ENCODE assay signal across 22 mouse cellular contexts in genomic region chr3:138119444-138120105, GRCm38 (mm10). TPM values are rescaled to one million over a fixed set of nuclear protein-coding genes. Genes with fewer than 3 reads are reported as not detected.
DNase-seq lines count a peak whose midpoint lies in the region; ATAC-seq and TF ChIP-seq lines count a peak whose summit lies in the region.
"Had no signal": no experiment of that assay in that cellular context is flagged by ENCODE, and none has a peak within 500 bp of the region (broad histone marks: within the 10 kb centered on the region; RNA-seq: fewer than 3 reads in every experiment).

No protein-coding gene starts in this region.

- H3ac ChIP-seq in myocyte (ENCODE audit: control insufficient read depth, insufficient read length): no peak overlapping the region

- peak; percentile 15; the same call in 1 of the 2 replicates for TF ChIP-seq CTCF in gastrocnemius, adult 2 months (IDR thresholded peaks at IDR 0.05)

- no peaks in the 10 kb centered on the region for H3K36me3 ChIP-seq in limb, embryonic 13.5 days
- H3K36me3 ChIP-seq in limb, embryonic 10.5 days: no peaks in the 10 kb centered on the region
- no peaks in the 10 kb centered on the region for H3K36me3 ChIP-seq in heart, embryonic 14.5 days (ENCODE audit: control insufficient read depth, insufficient read depth, low read length)
- H3K36me3 ChIP-seq in myocyte (ENCODE audit: control insufficient read depth, insufficient read depth): no peaks in the 10 kb centered on the region
- no peaks in the 10 kb centered on the region for H3K36me3 ChIP-seq in hindbrain, embryonic 11.5 days (ENCODE audit: control insufficient read depth, insufficient read depth, low read length)
- H3K36me3 ChIP-seq: embryonic facial prominence, embryonic 12.5 days; kidney, embryonic 15.5 days; lung, embryonic 15.5 days had no signal

- no peak for TF ChIP-seq POLR2A in myocyte (IDR thresholded peaks at IDR 0.05; ENCODE audit: insufficient read length, low read depth)

- 91% methylated on average over 16 of the region's 16 CpGs for WGBS in limb, embryonic 13.5 days
- 92% methylated on average over 16 of the region's 16 CpGs for WGBS in limb, embryonic 10.5 days
- WGBS in heart, embryonic 14.5 days: 41% methylated on average over 16 of the region's 16 CpGs
- 92% methylated on average over 16 of the region's 16 CpGs for WGBS in hindbrain, embryonic 11.5 days

- peak; percentile 44; the same call in 1 of the 2 replicates for ATAC-seq in limb, embryonic 13.5 days (ENCODE audit: low FRiP score, low read depth)
- peak; percentile 83 for ATAC-seq in heart, embryonic 14.5 days (ENCODE audit: insufficient number of reproducible peaks, insufficient read depth, low FRiP score, low read depth)
- ATAC-seq in hindbrain, embryonic 11.5 days (ENCODE audit: low FRiP score): no peak
- ATAC-seq: midbrain, embryonic 16.5 days had no signal

- H3K79me2 ChIP-seq in myocyte (ENCODE audit: control insufficient read depth, insufficient read depth): no peaks in the 10 kb centered on the region

- no peak overlapping the region for H3K9ac ChIP-seq in limb, embryonic 13.5 days
- H3K9ac ChIP-seq in heart, embryonic 14.5 days (ENCODE audit: low read length): peak overlapping the region; percentile 22; the same call in 1 of the 2 replicates
- no peak overlapping the region for H3K9ac ChIP-seq in hindbrain, embryonic 11.5 days (ENCODE audit: low read depth, low read length)
- H3K9ac ChIP-seq: embryonic facial prominence, embryonic 12.5 days; kidney, embryonic 15.5 days; lung, embryonic 15.5 days had no signal

- peak overlapping the region; percentile 83 for H3K27ac ChIP-seq in gastrocnemius, adult 2 months
- no peak overlapping the region for H3K27ac ChIP-seq in limb, embryonic 13.5 days
- H3K27ac ChIP-seq in limb, embryonic 10.5 days: no peak overlapping the region
- H3K27ac ChIP-seq in heart, embryonic 14.5 days (replicated peaks in 1 of 2; ENCODE audit: control insufficient read depth in 1 of 2, insufficient read depth in 1 of 2, low read depth in 2 of 2, low read length in 2 of 2): peak overlapping the region; percentile 92 to 98
- H3K27ac ChIP-seq in hindbrain, embryonic 11.5 days (ENCODE audit: low read depth, low read length): no peak overlapping the region
- H3K27ac ChIP-seq: embryonic facial prominence, embryonic 12.5 days; lung, embryonic 15.5 days had no signal

- H3K4me2 ChIP-seq in limb, embryonic 13.5 days (replicated peaks): no peak overlapping the region
- peak overlapping the region; percentile 46 for H3K4me2 ChIP-seq in heart, embryonic 14.5 days (ENCODE audit: low read length)
- peak overlapping the region; percentile 66 for H3K4me2 ChIP-seq in myocyte (ENCODE audit: low read depth)
- no peak overlapping the region for H3K4me2 ChIP-seq in hindbrain, embryonic 11.5 days (replicated peaks; ENCODE audit: low read depth, low read length)
- H3K4me2 ChIP-seq: embryonic facial prominence, embryonic 12.5 days; liver, embryonic 11.5 days had no signal

- DNase-seq in gastrocnemius, adult 2 months: peak; percentile 47
- no peak for DNase-seq in gastrocnemius, postnatal 25 days
- no peak for DNase-seq in limb, embryonic 10.5 days (ENCODE audit: low spot score)
- DNase-seq in hindbrain, embryonic 11.5 days (ENCODE audit: low spot score): no peak
- no peak for DNase-seq in layer of hippocampus, postnatal 10 days (ENCODE audit: low spot score in 2 of 2)
- DNase-seq: adrenal gland, postnatal 25 days; B cell, adult 2 months; cerebellum, adult 18-20 months had no signal

- H3K4me1 ChIP-seq in limb, embryonic 13.5 days: no peaks in the 10 kb centered on the region
- no peaks in the 10 kb centered on the region; the same call in 1 of the 2 replicates for H3K4me1 ChIP-seq in limb, embryonic 10.5 days
- peaks cover 24 to 37% of the 10 kb centered on the region in 2 experiments for H3K4me1 ChIP-seq in heart, embryonic 14.5 days (ENCODE audit: control insufficient read depth in 2 of 2, insufficient read depth in 2 of 2, low read length in 2 of 2)
- no peaks in the 10 kb centered on the region for H3K4me1 ChIP-seq in hindbrain, embryonic 11.5 days (replicated peaks; ENCODE audit: control insufficient read depth, insufficient read depth, low read length)
- H3K4me1 ChIP-seq: embryonic facial prominence, embryonic 12.5 days; lung, embryonic 15.5 days; megakaryocyte, embryonic 14.5 days had no signal

- intact Hi-C loops in gastrocnemius, adult 2 months (cut with DNase I): loop anchor here (2.0 kb wide), 1 partner anchor 47 kb away; no protein-coding TSS in a partner anchor

- H3K4me3 ChIP-seq in gastrocnemius, adult 2 months: peak overlapping the region; percentile 45
- H3K4me3 ChIP-seq in limb, embryonic 13.5 days: no peak overlapping the region
- H3K4me3 ChIP-seq in limb, embryonic 10.5 days: no peak overlapping the region
- 0 out of 4 replicates have a peak overlapping the region, but pooled peaks of 1 of the 2 experiments have one; percentile 11 for H3K4me3 ChIP-seq in heart, embryonic 14.5 days (ENCODE audit: control insufficient read depth in 1 of 2, insufficient read depth in 1 of 2, low read depth in 1 of 2, low read length in 2 of 2)
- no peak overlapping the region for H3K4me3 ChIP-seq in myocyte
- no peak overlapping the region for H3K4me3 ChIP-seq in hindbrain, embryonic 11.5 days (ENCODE audit: low read depth, low read length)
- H3K4me3 ChIP-seq: embryonic facial prominence, embryonic 12.5 days; kidney, embryonic 15.5 days; lung, embryonic 15.5 days; megakaryocyte, embryonic 14.5 days had no signal

- H3K9me3 ChIP-seq in limb, embryonic 13.5 days: no peaks in the 10 kb centered on the region
- H3K9me3 ChIP-seq in limb, embryonic 10.5 days (replicated peaks): no peaks in the 10 kb centered on the region
- no peaks in the 10 kb centered on the region for H3K9me3 ChIP-seq in heart, embryonic 14.5 days (ENCODE audit: control insufficient read depth, low read length)
- no peaks in the 10 kb centered on the region for H3K9me3 ChIP-seq in hindbrain, embryonic 11.5 days (ENCODE audit: control insufficient read depth, low read length)
- H3K9me3 ChIP-seq: embryonic facial prominence, embryonic 12.5 days; kidney, embryonic 15.5 days; lung, embryonic 15.5 days; megakaryocyte, embryonic 14.5 days had no signal

- no peaks in the 10 kb centered on the region for H3K27me3 ChIP-seq in limb, embryonic 13.5 days
- H3K27me3 ChIP-seq in limb, embryonic 10.5 days (ENCODE audit: low read depth, poor library complexity, severe bottlenecking): no peaks in the 10 kb centered on the region
- no peaks in the 10 kb centered on the region for H3K27me3 ChIP-seq in heart, embryonic 14.5 days (ENCODE audit: control insufficient read depth, insufficient read depth, low read length)
- no peaks in the 10 kb centered on the region for H3K27me3 ChIP-seq in myocyte (ENCODE audit: control insufficient read depth, insufficient read depth, insufficient read length)
- H3K27me3 ChIP-seq in hindbrain, embryonic 11.5 days (ENCODE audit: control insufficient read depth, insufficient read depth, low read length): no peaks in the 10 kb centered on the region
- H3K27me3 ChIP-seq: embryonic facial prominence, embryonic 12.5 days; kidney, embryonic 15.5 days; lung, embryonic 15.5 days had no signal

TF ChIP-seq in myocyte, 11 proteins besides CTCF, POLR2A, EP300 and RAD21:
- no peak for TF ChIP-seq MAX (IDR thresholded peaks at IDR 0.05; ENCODE audit: low read depth)
- peak in 2 of 3 experiments; percentile 27 to 32 for TF ChIP-seq MYOD1 (IDR thresholded peaks at IDR 0.05; ENCODE audit: control insufficient read depth in 1 of 3, insufficient read length in 2 of 3, low read depth in 2 of 3)

RNA-seq across cellular contexts. Expression of gene Trmt10a, which starts 23.7 kb away (rescaled TPM):
- 1 to 10 TPM; 1.6 to 2.1 TPM for total RNA-seq in gastrocnemius, adult 2 months (2021)
- 1 to 10 TPM; 1.5 to 1.8 TPM for total RNA-seq in gastrocnemius, postnatal 25 days (2021)
- 11.1 and 11.2 TPM in 2 replicates for polyA plus RNA-seq in limb, embryonic 13.5 days (2015; fragmentation: Nextera tagmentation; extraction: Ambion mirVana)
- 16.0 and 17.1 TPM in 2 replicates for polyA plus RNA-seq in limb, embryonic 10.5 days (2016; fragmentation: Nextera tagmentation; extraction: Ambion mirVana)
- polyA plus RNA-seq in heart, embryonic 14.5 days (2014; fragmentation: Nextera tagmentation; extraction: Ambion mirVana): 7.0 and 7.7 TPM in 2 replicates
- 6.3 TPM for polyA plus RNA-seq in myocyte (2012; fragmentation: generic; extraction: Trizol)
- polyA plus RNA-seq in hindbrain, embryonic 11.5 days (2014; fragmentation: Nextera tagmentation; extraction: Ambion mirVana): 12.4 and 17.0 TPM in 2 replicates
- 1 to 10 TPM; 8.0 to 9.3 TPM for total RNA-seq in layer of hippocampus, postnatal 10 days (2021)

RNA-seq across cellular contexts. Expression of gene Mttp, which starts 25.2 kb away (rescaled TPM):
- 1 to 10 TPM; 1.0 to 2.0 TPM for total RNA-seq in gastrocnemius, adult 2 months (2021)
- 1 to 10 TPM; 1.8 TPM for total RNA-seq in gastrocnemius, postnatal 25 days (2021)
- 9.0 and 9.2 TPM in 2 replicates for polyA plus RNA-seq in limb, embryonic 13.5 days (2015; fragmentation: Nextera tagmentation; extraction: Ambion mirVana)
- 7.5 and 8.9 TPM in 2 replicates for polyA plus RNA-seq in limb, embryonic 10.5 days (2016; fragmentation: Nextera tagmentation; extraction: Ambion mirVana)
- 6.9 and 7.5 TPM in 2 replicates for polyA plus RNA-seq in heart, embryonic 14.5 days (2014; fragmentation: Nextera tagmentation; extraction: Ambion mirVana)
- polyA plus RNA-seq in myocyte (2012; fragmentation: generic; extraction: Trizol): 4.1 TPM
- 10.2 and 13.4 TPM in 2 replicates for polyA plus RNA-seq in hindbrain, embryonic 11.5 days (2014; fragmentation: Nextera tagmentation; extraction: Ambion mirVana)
- total RNA-seq in layer of hippocampus, postnatal 10 days (2021): 1 to 10 TPM; 4.3 to 5.3 TPM

RNA-seq across cellular contexts. Expression of gene Gm5105, which starts 52.4 kb away (rescaled TPM):
- total RNA-seq in gastrocnemius, adult 2 months (2021): 1 to 10 TPM; 1.3 to 1.8 TPM
- total RNA-seq in gastrocnemius, postnatal 25 days (2021): 1 to 10 TPM; 1.2 to 2.0 TPM
- polyA plus RNA-seq in limb, embryonic 13.5 days (2015; fragmentation: Nextera tagmentation; extraction: Ambion mirVana): 0.09 TPM in 1 of 2 replicates, not detected in the other
- not detected in 2 replicates for polyA plus RNA-seq in limb, embryonic 10.5 days (2016; fragmentation: Nextera tagmentation; extraction: Ambion mirVana)
- 0.57 and 0.89 TPM in 2 replicates for polyA plus RNA-seq in heart, embryonic 14.5 days (2014; fragmentation: Nextera tagmentation; extraction: Ambion mirVana)
- polyA plus RNA-seq in myocyte (2012; fragmentation: generic; extraction: Trizol): 0.24 TPM
- polyA plus RNA-seq in hindbrain, embryonic 11.5 days (2014; fragmentation: Nextera tagmentation; extraction: Ambion mirVana): not detected in 2 replicates
- under 1 TPM in 1 of 2 experiments, not detected in 1; 0.20 TPM for total RNA-seq in layer of hippocampus, postnatal 10 days (2021)
- total RNA-seq: adrenal gland, postnatal 25 days; common myeloid progenitor, adult 5-6 weeks; granulocyte monocyte progenitor cell, adult 5-6 weeks; left cerebral cortex, postnatal 14 days had no signal
- polyA plus RNA-seq: embryonic facial prominence, embryonic 12.5 days; kidney, embryonic 15.5 days; liver, embryonic 11.5 days; spleen, adult 2 months; thymus, postnatal 0 days had no signal

RNA-seq across cellular contexts. Expression of gene 1110002E22Rik, which starts 54.7 kb away (rescaled TPM):
- total RNA-seq in gastrocnemius, adult 2 months (2021): 100 to 1,000 TPM; 120 to 128 TPM
- 100 to 1,000 TPM; 158 to 162 TPM for total RNA-seq in gastrocnemius, postnatal 25 days (2021)
- 1.6 and 2.3 TPM in 2 replicates for polyA plus RNA-seq in limb, embryonic 13.5 days (2015; fragmentation: Nextera tagmentation; extraction: Ambion mirVana)
- polyA plus RNA-seq in limb, embryonic 10.5 days (2016; fragmentation: Nextera tagmentation; extraction: Ambion mirVana): 0.06 and 0.15 TPM in 2 replicates
- 16.5 and 18.7 TPM in 2 replicates for polyA plus RNA-seq in heart, embryonic 14.5 days (2014; fragmentation: Nextera tagmentation; extraction: Ambion mirVana)
- 22.3 TPM for polyA plus RNA-seq in myocyte (2012; fragmentation: generic; extraction: Trizol)
- polyA plus RNA-seq in hindbrain, embryonic 11.5 days (2014; fragmentation: Nextera tagmentation; extraction: Ambion mirVana): 0.17 and 0.20 TPM in 2 replicates
- 1 to 10 TPM; 1.3 TPM for total RNA-seq in layer of hippocampus, postnatal 10 days (2021)
- total RNA-seq: common myeloid progenitor, adult 5-6 weeks; granulocyte monocyte progenitor cell, adult 5-6 weeks had no signal

Comparison
In these comparisons a context has a peak if more than half of its experiments do, and no peak if none do; other contexts are left out.
1. H3K27ac ChIP-seq: peak in gastrocnemius, adult 2 months (single experiment) and heart, embryonic 14.5 days (2 of 2); none in limb, embryonic 13.5 days (single experiment), limb, embryonic 10.5 days (single experiment) and hindbrain, embryonic 11.5 days (single experiment).
2. H3K4me2 ChIP-seq: peak in heart, embryonic 14.5 days (single experiment) and myocyte (single experiment); none in limb, embryonic 13.5 days (single experiment) and hindbrain, embryonic 11.5 days (single experiment).